ENCODE assay signal across 8 mouse cellular contexts in the genomic region with DNA sequence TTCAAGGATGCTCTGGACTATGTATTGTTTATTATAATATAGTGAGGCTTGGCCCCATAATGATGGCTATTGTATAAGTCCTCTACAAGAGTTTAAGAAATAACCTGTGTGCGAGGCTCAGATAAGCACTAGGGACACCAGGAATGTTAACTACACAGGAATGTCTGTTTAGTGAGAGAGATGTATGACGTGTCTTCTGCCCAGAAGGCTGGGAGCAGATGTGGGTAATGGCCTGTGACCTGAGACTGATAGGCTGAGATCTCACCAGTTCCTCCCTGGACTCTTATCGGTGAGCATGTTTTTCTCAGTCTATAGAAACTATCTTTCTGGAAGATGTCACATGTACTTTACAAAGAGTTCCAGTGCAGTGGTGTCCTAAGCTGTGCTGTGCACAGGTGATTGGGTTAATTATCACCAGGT. TPM values are rescaled to one million over a fixed set of nuclear protein-coding genes. Genes with fewer than 3 reads are reported as not detected.
DNase-seq lines count a peak whose midpoint lies in the region; ATAC-seq and TF ChIP-seq lines count a peak whose summit lies in the region.

No protein-coding gene starts in this region.

- WGBS in kidney, adult 2 months: 17% methylated on average over 3 of the region's 3 CpGs
- 19% methylated on average over 3 of the region's 3 CpGs for WGBS in heart, embryonic 16.5 days

- DNase-seq in kidney, adult 2 months: no peak
- no peak for DNase-seq in kidney, postnatal 14 days
- peak; percentile 46 for DNase-seq in R1 (ENCODE audit: low read depth, low spot score)
- DNase-seq in right cerebral cortex, adult 18-20 months: no peak
- no peak for DNase-seq in thymus, postnatal 36 days
- DNase-seq in right cerebral cortex, postnatal 4 days: no peak

- peak overlapping the region; percentile 82 for H3K9ac ChIP-seq in heart, embryonic 16.5 days (ENCODE audit: low read length)

- no peak overlapping the region for H3K27ac ChIP-seq in kidney, adult 2 months (ENCODE audit: insufficient read depth, low read depth, low read length)
- peak overlapping the region; percentile 97 for H3K27ac ChIP-seq in heart, embryonic 16.5 days (ENCODE audit: low read length)

- TF ChIP-seq POLR2A in kidney, adult 2 months (IDR thresholded peaks at IDR 0.05; ENCODE audit: low read depth, low read length): no peak

- no peaks in the 10 kb centered on the region for H3K27me3 ChIP-seq in kidney, adult 2 months (replicated peaks; ENCODE audit: control insufficient read depth, insufficient read depth, low read length)
- no peaks in the 10 kb centered on the region for H3K27me3 ChIP-seq in heart, embryonic 16.5 days (ENCODE audit: control insufficient read depth, insufficient read depth, low read length)

- TF ChIP-seq CTCF in kidney, adult 2 months (conservative IDR thresholded peaks at IDR 0.05; ENCODE audit: insufficient read depth, insufficient read length, low read depth, low read length): no peak

- no peaks in the 10 kb centered on the region for H3K36me3 ChIP-seq in kidney, adult 2 months (ENCODE audit: control insufficient read depth, insufficient read depth, low read length)
- no peaks in the 10 kb centered on the region for H3K36me3 ChIP-seq in heart, embryonic 16.5 days (ENCODE audit: control insufficient read depth, insufficient read depth)

- H3K9me3 ChIP-seq in heart, embryonic 16.5 days (replicated peaks; ENCODE audit: control insufficient read depth, low read length): no peaks in the 10 kb centered on the region

- H3K4me2 ChIP-seq in heart, embryonic 16.5 days (ENCODE audit: low read depth, low read length): peak overlapping the region; percentile 85

- ATAC-seq in heart, embryonic 16.5 days (replicated peaks; ENCODE audit: extremely low read depth, insufficient read depth, low FRiP score): no peak
- peak; percentile 68 for ATAC-seq in megakaryocyte-erythroid progenitor cell, adult 5-6 weeks (replicated peaks; ENCODE audit: low FRiP score, low TSS enrichment, poor library complexity, severe bottlenecking)

- peaks cover 6% of the 10 kb centered on the region; the same call in 1 of the 2 replicates for H3K4me1 ChIP-seq in kidney, adult 2 months (ENCODE audit: control insufficient read depth, insufficient read depth, low read length)
- peaks cover 8% of the 10 kb centered on the region; the same call in 1 of the 2 replicates for H3K4me1 ChIP-seq in heart, embryonic 16.5 days (ENCODE audit: control insufficient read depth, insufficient read depth, low read length)

- peak overlapping the region; percentile 65 for H3K4me3 ChIP-seq in kidney, adult 2 months (ENCODE audit: insufficient read depth, low read depth, low read length)
- peak overlapping the region; percentile 88 for H3K4me3 ChIP-seq in heart, embryonic 16.5 days (ENCODE audit: low read length)

RNA-seq across cellular contexts. Expression of a gene that starts 17.8 kb away (rescaled TPM):
- 21.8 and 25.0 TPM in 2 replicates for polyA plus RNA-seq in kidney, adult 2 months (2012; rRNA removed)
- 19.6 and 28.0 TPM in 2 replicates for polyA plus RNA-seq in heart, embryonic 16.5 days (2015; fragmentation: Nextera tagmentation; extraction: Ambion mirVana)
- total RNA-seq in megakaryocyte-erythroid progenitor cell, adult 5-6 weeks (2014; fragmentation: Nextera tagmentation): 5.9 and 8.9 TPM in 2 replicates
- 3.4 and 5.7 TPM in 2 replicates for total RNA-seq in megakaryocyte-erythroid progenitor cell, adult 5-6 weeks (2017)

RNA-seq across cellular contexts. Expression of a gene that starts 23.1 kb away (rescaled TPM):
- polyA plus RNA-seq in kidney, adult 2 months (2012; rRNA removed): 8.0 and 10.3 TPM in 2 replicates
- polyA plus RNA-seq in heart, embryonic 16.5 days (2015; fragmentation: Nextera tagmentation; extraction: Ambion mirVana): 30.3 and 34.7 TPM in 2 replicates
- total RNA-seq in megakaryocyte-erythroid progenitor cell, adult 5-6 weeks (2014; fragmentation: Nextera tagmentation): 4.4 and 5.0 TPM in 2 replicates
- total RNA-seq in megakaryocyte-erythroid progenitor cell, adult 5-6 weeks (2017): 4.0 and 4.6 TPM in 2 replicates

RNA-seq across cellular contexts. Expression of a gene that starts 35.8 kb away (rescaled TPM):
- polyA plus RNA-seq in kidney, adult 2 months (2012; rRNA removed): 26.4 and 46.5 TPM in 2 replicates
- 3.2 and 3.3 TPM in 2 replicates for polyA plus RNA-seq in heart, embryonic 16.5 days (2015; fragmentation: Nextera tagmentation; extraction: Ambion mirVana)
- total RNA-seq in megakaryocyte-erythroid progenitor cell, adult 5-6 weeks (2014; fragmentation: Nextera tagmentation): 5.6 and 7.5 TPM in 2 replicates
- total RNA-seq in megakaryocyte-erythroid progenitor cell, adult 5-6 weeks (2017): 0.56 and 3.2 TPM in 2 replicates

RNA-seq across cellular contexts. Expression of a gene that starts 54.6 kb away (rescaled TPM):
- 0.19 and 0.38 TPM in 2 replicates for polyA plus RNA-seq in kidney, adult 2 months (2012; rRNA removed)
- polyA plus RNA-seq in heart, embryonic 16.5 days (2015; fragmentation: Nextera tagmentation; extraction: Ambion mirVana): 0.61 and 1.1 TPM in 2 replicates
- not detected in 2 replicates for total RNA-seq in megakaryocyte-erythroid progenitor cell, adult 5-6 weeks (2014; fragmentation: Nextera tagmentation)
- not detected in 2 replicates for total RNA-seq in megakaryocyte-erythroid progenitor cell, adult 5-6 weeks (2017)
